Mouse (Mus musculus) mouse trophoblast stem cell (cell line): ENCODE data around the gene Afdn.

Source experiments
- in situ Hi-C, 2 experiments: fragments of 300-500 bp; cut with MseI, MboI; formaldehyde crosslinking; loops; 2 replicates in 1 of 2; 3 replicates in 1 of 2; pipeline ENCODE4 v1.15.1; 2025

Gene Afdn

GRCm38 (mm10) chr17:13759853-13760627 is at the start of gene Afdn:
TSS of gene Afdn (plus strand) at chr17:13760539.
- in situ Hi-C loops = no loop called here

GRCm38 (mm10) chr17:13711173-13711572 is 49.2 kb upstream of the Afdn start:
- in situ Hi-C loops = no loop called here

- in situ Hi-C loops = no loop called here
Observed at GRCm38 (mm10) chr17:13712116-13712515, 48.2 kb upstream of the Afdn start.

- in situ Hi-C loops = no loop called here
Observed at GRCm38 (mm10) chr17:13712518-13712917, 47.8 kb upstream of the Afdn start.

GRCm38 (mm10) chr17:13714128-13714527 is 46.2 kb upstream of the Afdn start:
- in situ Hi-C loops = no loop called here

GRCm38 (mm10) chr17:13714654-13715053 is 45.7 kb upstream of the Afdn start:
- in situ Hi-C loops = no loop called here

- in situ Hi-C loops = no loop called here
Observed at GRCm38 (mm10) chr17:13715511-13715910, 44.8 kb upstream of the Afdn start.

- in situ Hi-C loops = no loop called here
Observed at GRCm38 (mm10) chr17:13716336-13716735, 44.0 kb upstream of the Afdn start.

GRCm38 (mm10) chr17:13717428-13717827 is 42.9 kb upstream of the Afdn start:
- in situ Hi-C loops = no loop called here

- in situ Hi-C loops = no loop called here
Observed at GRCm38 (mm10) chr17:13720187-13720586, 40.2 kb upstream of the Afdn start.

GRCm38 (mm10) chr17:13721372-13721771 is 39.0 kb upstream of the Afdn start:
- in situ Hi-C loops = no loop called here

- in situ Hi-C loops = no loop called here
Observed at GRCm38 (mm10) chr17:13722434-13722833, 37.9 kb upstream of the Afdn start.

- in situ Hi-C loops = no loop called here
Observed at GRCm38 (mm10) chr17:13725004-13725550, 35.3 kb upstream of the Afdn start.

GRCm38 (mm10) chr17:13726832-13727355 is 33.4 kb upstream of the Afdn start:
- in situ Hi-C loops = no loop called here

- in situ Hi-C loops = no loop called here
Observed at GRCm38 (mm10) chr17:13730980-13731726, 29.2 kb upstream of the Afdn start.

GRCm38 (mm10) chr17:13731727-13732112 is 28.6 kb upstream of the Afdn start:
- in situ Hi-C loops = no loop called here

- in situ Hi-C loops = no loop called here
Observed at GRCm38 (mm10) chr17:13732685-13733084, 27.7 kb upstream of the Afdn start.

- in situ Hi-C loops = no loop called here
Observed at GRCm38 (mm10) chr17:13733971-13734370, 26.4 kb upstream of the Afdn start.

- in situ Hi-C loops = no loop called here
Observed at GRCm38 (mm10) chr17:13735057-13735456, 25.3 kb upstream of the Afdn start.

GRCm38 (mm10) chr17:13735803-13736282 is 24.5 kb upstream of the Afdn start:
- in situ Hi-C loops = no loop called here

GRCm38 (mm10) chr17:13737336-13737735 is 23.0 kb upstream of the Afdn start:
- in situ Hi-C loops = no loop called here

GRCm38 (mm10) chr17:13738121-13738776 is 22.1 kb upstream of the Afdn start:
- in situ Hi-C loops = no loop called here
